Mouse (Mus musculus): ENCODE data around the gene Cntfr. TPM values are rescaled to one million over a fixed set of nuclear protein-coding genes. Genes with fewer than 3 reads are reported as not detected.

The Cntfr gene
- total RNA-seq, 2 experiments from 2014 or later, result 120 to 127 TPM

- intact Hi-C loops (cut with DNase I), result no loop called here
- TF ChIP-seq CTCF (IDR thresholded peaks at IDR 0.05), result no peak
- no peak overlapping the region for H3K27ac ChIP-seq
- no peak for DNase-seq (ENCODE audit: extremely low spot score in 1 of 2, low spot score in 2 of 2)
- H3K4me3 ChIP-seq, result no peak overlapping the region
Measured at GRCm38 (mm10) chr4:41671500-41671899, 25.4 kb downstream of the Cntfr start.

- H3K27ac ChIP-seq, result no peak overlapping the region
- H3K4me3 ChIP-seq, result no peak overlapping the region
- intact Hi-C loops (cut with DNase I), result no loop called here
Measured at GRCm38 (mm10) chr4:41670836-41671235, 26.1 kb downstream of the Cntfr start.

GRCm38 (mm10) chr4:41666646-41667045 is 30.2 kb downstream of the Cntfr start:
- Histone ChIP-seq H3K4me3 (no peak overlapping the region), H3K27ac (no peak overlapping the region)
- DNase-seq (ENCODE audit: extremely low spot score in 1 of 2, low spot score in 2 of 2), result no peak
- TF ChIP-seq CTCF (IDR thresholded peaks at IDR 0.05), result no peak
- intact Hi-C loops (cut with DNase I), result no loop called here

More at GRCm38 (mm10) chr4:41670836-41671235, 26.1 kb downstream of the Cntfr start:
- TF ChIP-seq CTCF (IDR thresholded peaks at IDR 0.05), result no peak
- no peak for DNase-seq (ENCODE audit: extremely low spot score in 1 of 2, low spot score in 2 of 2)

- intact Hi-C loops (cut with DNase I), result no loop called here
- no peak overlapping the region for H3K4me3 ChIP-seq
- DNase-seq (ENCODE audit: extremely low spot score in 1 of 2, low spot score in 2 of 2), result no peak
- no peak overlapping the region for H3K27ac ChIP-seq
- no peak for TF ChIP-seq CTCF (IDR thresholded peaks at IDR 0.05)
Measured at GRCm38 (mm10) chr4:41665009-41665675, 31.7 kb downstream of the Cntfr start.

GRCm38 (mm10) chr4:41664533-41664932 is 32.4 kb downstream of the Cntfr start:
- no peak for DNase-seq (ENCODE audit: extremely low spot score in 1 of 2, low spot score in 2 of 2)
- no peak for TF ChIP-seq CTCF (IDR thresholded peaks at IDR 0.05)
- no peak overlapping the region for H3K27ac ChIP-seq
- intact Hi-C loops (cut with DNase I), result no loop called here
- no peak overlapping the region for H3K4me3 ChIP-seq

GRCm38 (mm10) chr4:41663614-41664013 is 33.3 kb downstream of the Cntfr start:
- TF ChIP-seq CTCF (IDR thresholded peaks at IDR 0.05), result no peak
- Histone ChIP-seq H3K4me3 (no peak overlapping the region), H3K27ac (no peak overlapping the region)
- intact Hi-C loops (cut with DNase I), result no loop called here
- no peak for DNase-seq (ENCODE audit: extremely low spot score in 1 of 2, low spot score in 2 of 2)

- intact Hi-C loops (cut with DNase I), result no loop called here
- no peak for TF ChIP-seq CTCF (IDR thresholded peaks at IDR 0.05)
- no peak for DNase-seq (ENCODE audit: extremely low spot score in 1 of 2, low spot score in 2 of 2)
- Histone ChIP-seq H3K27ac (no peak overlapping the region), H3K4me3 (no peak overlapping the region)
Measured at GRCm38 (mm10) chr4:41662723-41663122, 34.2 kb downstream of the Cntfr start.

- Histone ChIP-seq H3K4me3 (no peak overlapping the region), H3K27ac (no peak overlapping the region)
- no peak for DNase-seq (ENCODE audit: extremely low spot score in 1 of 2, low spot score in 2 of 2)
- no peak for TF ChIP-seq CTCF (IDR thresholded peaks at IDR 0.05)
- intact Hi-C loops (cut with DNase I), result no loop called here
Measured at GRCm38 (mm10) chr4:41660851-41661430, 35.9 kb downstream of the Cntfr start.

- DNase-seq (ENCODE audit: extremely low spot score in 1 of 2, low spot score in 2 of 2), result no peak
- intact Hi-C loops (cut with DNase I), result no loop called here
- no peak overlapping the region for H3K27ac ChIP-seq
- no peak for TF ChIP-seq CTCF (IDR thresholded peaks at IDR 0.05)
- no peak overlapping the region for H3K4me3 ChIP-seq
Measured at GRCm38 (mm10) chr4:41659556-41659955, 37.3 kb downstream of the Cntfr start.

- TF ChIP-seq CTCF (IDR thresholded peaks at IDR 0.05), result no peak
- H3K27ac ChIP-seq, result no peak overlapping the region
- no peak overlapping the region for H3K4me3 ChIP-seq
- no peak for DNase-seq (ENCODE audit: extremely low spot score in 1 of 2, low spot score in 2 of 2)
- intact Hi-C loops (cut with DNase I), result no loop called here
Measured at GRCm38 (mm10) chr4:41658566-41659384, 38.1 kb downstream of the Cntfr start.

- intact Hi-C loops (cut with DNase I), result no loop called here
- H3K4me3 ChIP-seq, result no peak overlapping the region
- DNase-seq (ENCODE audit: extremely low spot score in 1 of 2, low spot score in 2 of 2), result no peak
- no peak overlapping the region for H3K27ac ChIP-seq
- no peak for TF ChIP-seq CTCF (IDR thresholded peaks at IDR 0.05)
Measured at GRCm38 (mm10) chr4:41655525-41655924, 41.4 kb downstream of the Cntfr start.

- intact Hi-C loops (cut with DNase I), result loop anchor here (5.0 kb wide), 1 partner anchor 53 kb away; no protein-coding TSS in a partner anchor
- Histone ChIP-seq H3K27ac (peak overlapping the region; percentile 20; the same call in 1 of the 2 replicates), H3K4me3 (no peak overlapping the region)
- peak; percentile 44 to 50 for DNase-seq (ENCODE audit: extremely low spot score in 1 of 2, low spot score in 2 of 2)
- TF ChIP-seq CTCF (IDR thresholded peaks at IDR 0.05), result peak; percentile 55
Measured at GRCm38 (mm10) chr4:41654217-41654616, 42.7 kb downstream of the Cntfr start.
